Mouse (Mus musculus) MEL (cell line): Measurements from ENCODE around the gene Mcidas. TPM values are rescaled to one million over a fixed set of nuclear protein-coding genes. Genes with fewer than 3 reads are reported as not detected.

Experiments used
- DNase-seq: peaks from one replicate; pipeline ENCODE4 v3.0.0; 2011; ENCODE audit warnings: low read depth, low spot score
- H3K27ac ChIP-seq: 2 replicates; pipeline ENCODE4 v1.5.1; 2012; ENCODE audit warnings: low read depth, mild to moderate bottlenecking, control low read depth, low read length, moderate library complexity; ENCODE audit not compliant: control insufficient read depth
- H3K27me3 ChIP-seq, 2 experiments: fragments of 150-350 bp in 1 of 2; sonication (generic) in 1 of 2; 2 replicates each; pipeline ENCODE4 v1.6.1; 2012; ENCODE audit warnings: low read length in 2 of 2, mild to moderate bottlenecking in 2 of 2, improper control_type of control experiment in 1 of 2, moderate library complexity in 1 of 2; ENCODE audit not compliant: insufficient read depth in 2 of 2, control insufficient read depth in 1 of 2
- H3K36me3 ChIP-seq, 2 experiments: 2 replicates each; pipeline ENCODE4 v1.6.1; 2012 to 2014; ENCODE audit warnings: low read length in 2 of 2, improper control_type of control experiment in 1 of 2, inconsistent platforms in 1 of 2, mild to moderate bottlenecking in 1 of 2; ENCODE audit not compliant: insufficient read depth in 2 of 2, control insufficient read depth in 1 of 2
- H3K4me1 ChIP-seq, 2 experiments: fragments of 150-350 bp in 1 of 2; sonication (generic) in 1 of 2; 2 replicates each; pipeline ENCODE4 v1.6.1; 2012; ENCODE audit warnings: low read length in 2 of 2, improper control_type of control experiment in 1 of 2, mild to moderate bottlenecking in 1 of 2; ENCODE audit not compliant: insufficient read depth in 2 of 2, control insufficient read depth in 1 of 2
- H3K4me3 ChIP-seq, 2 experiments: fragments of 150-350 bp in 1 of 2; sonication (generic) in 1 of 2; 2 replicates each; pipeline ENCODE4 v1.5.1; 2012; ENCODE audit warnings: low read depth in 2 of 2, low read length in 2 of 2, mild to moderate bottlenecking in 2 of 2, moderate library complexity in 2 of 2, control low read depth in 1 of 2, improper control_type of control experiment in 1 of 2; ENCODE audit not compliant: control insufficient read depth in 1 of 2, insufficient read depth in 1 of 2
- H3K79me2 ChIP-seq: 2 replicates; pipeline ENCODE4 v1.6.1; 2012; ENCODE audit warnings: mild to moderate bottlenecking, low read length, moderate library complexity; ENCODE audit not compliant: control insufficient read depth, poor library complexity, insufficient read depth
- H3K9ac ChIP-seq: 2 replicates; pipeline ENCODE4 v1.6.1; 2012; ENCODE audit warnings: low read depth, mild to moderate bottlenecking, control low read depth, low read length, moderate library complexity; ENCODE audit not compliant: control insufficient read depth, poor library complexity, severe bottlenecking
- H3K9me3 ChIP-seq: fragments of 150-350 bp; sonication (generic); replicated peaks from 2 replicates; pipeline ENCODE4 v1.6.1; 2012; ENCODE audit warnings: mild to moderate bottlenecking, low read length, improper control_type of control experiment, moderate library complexity; ENCODE audit not compliant: insufficient read depth
- CHD2 ChIP-seq: IDR thresholded peaks from 2 replicates; pipeline ENCODE4 v1.6.1; 2011; ENCODE audit warnings: low read length, improper control_type of control experiment
- EP300 ChIP-seq, 2 experiments: IDR thresholded peaks; 2 replicates each; pipeline ENCODE4 v1.6.1; 2011; ENCODE audit warnings: improper control_type of control experiment in 2 of 2, low read length in 2 of 2, low read depth in 1 of 2, mild to moderate bottlenecking in 1 of 2
- GABPA ChIP-seq: IDR thresholded peaks from 2 replicates; pipeline ENCODE4 v1.6.1; 2012; ENCODE audit warnings: low read depth, mild to moderate bottlenecking, inconsistent platforms, low read length, improper control_type of control experiment, moderate library complexity
- GATA1 ChIP-seq: IDR thresholded peaks from 2 replicates; pipeline ENCODE4 v1.6.1; 2011; ENCODE audit warnings: low read depth, low read length, improper control_type of control experiment
- HCFC1 ChIP-seq: IDR thresholded peaks from 2 replicates; pipeline ENCODE4 v1.6.1; 2012; ENCODE audit warnings: low read depth, mild to moderate bottlenecking, inconsistent platforms, low read length, improper control_type of control experiment, moderate library complexity
- KAT2A ChIP-seq: conservative IDR thresholded peaks from 2 replicates; pipeline ENCODE4 v1.6.1; 2012; ENCODE audit warnings: low read depth, low read length, improper control_type of control experiment, inconsistent platforms
- MAX ChIP-seq: IDR thresholded peaks from 2 replicates; pipeline ENCODE4 v1.6.1; 2011; ENCODE audit warnings: low read length, improper control_type of control experiment
- MAZ ChIP-seq: IDR thresholded peaks from 2 replicates; pipeline ENCODE4 v1.6.1; 2012; ENCODE audit warnings: low read depth, mild to moderate bottlenecking, inconsistent platforms, low read length, improper control_type of control experiment
- MEF2A ChIP-seq: IDR thresholded peaks from 2 replicates; pipeline ENCODE4 v1.6.1; 2014; ENCODE audit warnings: low read depth, mild to moderate bottlenecking, inconsistent platforms, low read length, improper control_type of control experiment; ENCODE audit not compliant: poor library complexity, insufficient replicate concordance, severe bottlenecking; ENCODE audit errors: extremely low read depth
- MXI1 ChIP-seq: IDR thresholded peaks from 2 replicates; pipeline ENCODE4 v1.6.1; 2011; ENCODE audit warnings: mild to moderate bottlenecking, low read depth, low read length, improper control_type of control experiment
- MYB ChIP-seq: IDR thresholded peaks from 2 replicates; pipeline ENCODE4 v1.6.1; 2011; ENCODE audit warnings: mild to moderate bottlenecking, low read depth, low read length, improper control_type of control experiment
- NELFE ChIP-seq: IDR thresholded peaks from 2 replicates; pipeline ENCODE4 v1.6.1; 2011; ENCODE audit warnings: low read depth, low read length, improper control_type of control experiment
- POLR2A ChIP-seq, 2 experiments: IDR thresholded peaks; 2 replicates each; pipeline ENCODE4 v1.6.1; 2011 to 2012; ENCODE audit warnings: low read length in 2 of 2, mild to moderate bottlenecking in 2 of 2, control low read depth in 1 of 2, improper control_type of control experiment in 1 of 2, low read depth in 1 of 2, moderate library complexity in 1 of 2; ENCODE audit not compliant: control insufficient read depth in 1 of 2, insufficient read depth in 1 of 2, poor library complexity in 1 of 2
- RCOR1 ChIP-seq: IDR thresholded peaks from 2 replicates; pipeline ENCODE4 v1.6.1; 2012; ENCODE audit warnings: low read depth, mild to moderate bottlenecking, inconsistent platforms, low read length, improper control_type of control experiment
- SMC3 ChIP-seq: IDR thresholded peaks from 2 replicates; pipeline ENCODE4 v1.6.1; 2011; ENCODE audit warnings: low read depth, low read length, improper control_type of control experiment
- TCF12 ChIP-seq: IDR thresholded peaks from 2 replicates; pipeline ENCODE4 v1.6.1; 2014; ENCODE audit warnings: low read depth, mild to moderate bottlenecking, inconsistent platforms, low read length, improper control_type of control experiment, moderate library complexity
- USF2 ChIP-seq, 2 experiments: IDR thresholded peaks; 2 replicates each; pipeline ENCODE4 v1.6.1; 2011 to 2012; ENCODE audit warnings: improper control_type of control experiment in 2 of 2, low read length in 2 of 2, borderline replicate concordance in 1 of 2, inconsistent platforms in 1 of 2, low read depth in 1 of 2, mild to moderate bottlenecking in 1 of 2; ENCODE audit not compliant: insufficient read depth in 1 of 2
- ZC3H11A ChIP-seq: IDR thresholded peaks from 2 replicates; pipeline ENCODE4 v1.6.1; 2012; ENCODE audit warnings: low read depth, mild to moderate bottlenecking, inconsistent platforms, low read length, improper control_type of control experiment
- ZKSCAN1 ChIP-seq: IDR thresholded peaks from 2 replicates; pipeline ENCODE4 v1.6.1; 2012; ENCODE audit warnings: low read depth, mild to moderate bottlenecking, inconsistent platforms, low read length, improper control_type of control experiment, moderate library complexity
- ZMIZ1 ChIP-seq: IDR thresholded peaks from 2 replicates; pipeline ENCODE4 v1.6.1; 2012; ENCODE audit warnings: low read depth, mild to moderate bottlenecking, inconsistent platforms, low read length, improper control_type of control experiment, moderate library complexity
- polyA plus RNA-seq, 2 experiments: library from polyadenylated mRNA; stranded (reverse) in 1 of 2; unstranded in 1 of 2; fragments of >175 nt in 1 of 2; fragments of >200 nt in 1 of 2; gene quantifications; 2 replicates each; pipeline versions ENCODE4 v1.2.1 to v1.2.4; 2012; ENCODE audit warnings: low replicate concordance in 2 of 2, low read depth in 1 of 2; ENCODE audit not compliant: insufficient read length in 2 of 2, insufficient read depth in 1 of 2, missing spikeins in 1 of 2
- total RNA-seq: library from RNA; depleted of rRNA; stranded (reverse); fragments of 300-350 nt; gene quantifications from 2 replicates; pipeline ENCODE4 v1.2.3, GENCODE M21; 2012

Mcidas gene
- total and polyA plus RNA-seq, 3 experiments, result not detected

- no peak for TF ChIP-seq MXI1
- TF ChIP-seq NELFE, result no peak
Observed at GRCm38 (mm10) chr13:112996407-112996806, 2.8 kb downstream of the Mcidas start (continued).

GRCm38 (mm10) chr13:112997369-112997768 is 3.7 kb downstream of the Mcidas start:
- no peak for DNase-seq
- Histone ChIP-seq H3K9ac (no peak overlapping the region), H3K9me3 (no peaks in the 10 kb centered on the region), H3K27ac (no peak overlapping the region), H3K79me2 (no peaks in the 10 kb centered on the region), H3K4me3 (no peak overlapping the region), H3K4me1 (no peaks in the 10 kb centered on the region), H3K36me3 (no peaks in the 10 kb centered on the region), H3K27me3 (peaks cover 0 to 2% of the 10 kb centered on the region in 2 experiments; a peak in 1 of 4 replicates)
- no peak for TF ChIP-seq USF2 (IDR thresholded peaks at IDR 0.05; ENCODE audit: borderline replicate concordance in 1 of 2, insufficient read depth in 1 of 2, low read depth in 1 of 2, low read length in 2 of 2)
- no peak for TF ChIP-seq ZKSCAN1
- TF ChIP-seq MAZ, result no peak
- TF ChIP-seq RCOR1, result no peak
- no peak for TF ChIP-seq GABPA
- TF ChIP-seq CHD2, result no peak
- TF ChIP-seq EP300 (IDR thresholded peaks at IDR 0.05; ENCODE audit: low read depth in 1 of 2, low read length in 2 of 2), result no peak
- TF ChIP-seq POLR2A (IDR thresholded peaks at IDR 0.05; ENCODE audit: control insufficient read depth in 1 of 2, insufficient read depth in 1 of 2, low read depth in 1 of 2, low read length in 2 of 2, poor library complexity in 1 of 2), result no peak
- no peak for TF ChIP-seq SMC3
- TF ChIP-seq MAX, result no peak
- no peak for TF ChIP-seq TCF12
- TF ChIP-seq MEF2A, result no peak
- no peak for TF ChIP-seq ZMIZ1
- no peak for TF ChIP-seq MXI1
- TF ChIP-seq ZC3H11A, result no peak
- TF ChIP-seq MYB, result no peak
- TF ChIP-seq GATA1, result no peak

GRCm38 (mm10) chr13:112998427-112999201 is 5.0 kb downstream of the Mcidas start:
- H3K27ac ChIP-seq, result no peak overlapping the region
- H3K4me3 ChIP-seq, result no peak overlapping the region
- H3K36me3 ChIP-seq, result no peaks in the 10 kb centered on the region
- TF ChIP-seq GABPA (no peak), KAT2A (no peak), HCFC1 (no peak)
- no peaks in the 10 kb centered on the region for H3K9me3 ChIP-seq
- peaks cover 0 to 2% of the 10 kb centered on the region in 2 experiments; a peak in 1 of 4 replicates for H3K27me3 ChIP-seq
- DNase-seq, result no peak
- H3K4me1 ChIP-seq, result no peaks in the 10 kb centered on the region
- no peak overlapping the region for H3K9ac ChIP-seq
- H3K79me2 ChIP-seq, result no peaks in the 10 kb centered on the region
